Mouse (Mus musculus) spleen, adult 2 months (tissue): ENCODE measurements around the gene Ms4a15.

Experiments used
- CTCF ChIP-seq: fragments of 200-500 bp; IDR thresholded peaks from 2 replicates; pipeline ENCODE4 v1.5.1; 2011; ENCODE audit warnings: mild to moderate bottlenecking, inconsistent platforms; ENCODE audit not compliant: insufficient read depth, insufficient read length, insufficient replicate concordance; ENCODE audit errors: extremely low read depth
- POLR2A ChIP-seq: fragments of 200-500 bp; IDR thresholded peaks from 2 replicates; pipeline ENCODE4 v1.6.1; 2011; ENCODE audit warnings: low read depth, low read length, inconsistent platforms

GRCm38 (mm10) chr19:10972660-10973059 lies 20.4 kb downstream of the Ms4a15 start:
- TF ChIP-seq CTCF = no peak
- TF ChIP-seq POLR2A = no peak
